Mouse (Mus musculus) G1E (cell line): ENCODE data around the gene Rest.

Experiments
- CTCF ChIP-seq: IDR thresholded peaks from 2 replicates; pipeline ENCODE4 v1.5.1; 2012; ENCODE audit warnings: low read depth, low read length, inconsistent platforms, mixed read lengths
- GATA1 ChIP-seq: IDR thresholded peaks from 2 replicates; pipeline ENCODE4 v1.6.1; 2012; ENCODE audit warnings: borderline replicate concordance, low read length, inconsistent platforms, mixed read lengths
- GATA2 ChIP-seq: IDR thresholded peaks from 2 replicates; pipeline ENCODE4 v1.6.1; 2012; ENCODE audit warnings: low read depth, low read length, inconsistent platforms, borderline replicate concordance
- POLR2AphosphoS5 ChIP-seq: IDR thresholded peaks from 2 replicates; pipeline ENCODE4 v1.6.1; 2012; ENCODE audit warnings: low read depth, low read length, inconsistent platforms; ENCODE audit not compliant: insufficient replicate concordance
- TAL1 ChIP-seq: conservative IDR thresholded peaks from 2 replicates; pipeline ENCODE4 v1.6.1; 2012; ENCODE audit warnings: low read depth, low read length, inconsistent platforms, mixed read lengths

DNA sequence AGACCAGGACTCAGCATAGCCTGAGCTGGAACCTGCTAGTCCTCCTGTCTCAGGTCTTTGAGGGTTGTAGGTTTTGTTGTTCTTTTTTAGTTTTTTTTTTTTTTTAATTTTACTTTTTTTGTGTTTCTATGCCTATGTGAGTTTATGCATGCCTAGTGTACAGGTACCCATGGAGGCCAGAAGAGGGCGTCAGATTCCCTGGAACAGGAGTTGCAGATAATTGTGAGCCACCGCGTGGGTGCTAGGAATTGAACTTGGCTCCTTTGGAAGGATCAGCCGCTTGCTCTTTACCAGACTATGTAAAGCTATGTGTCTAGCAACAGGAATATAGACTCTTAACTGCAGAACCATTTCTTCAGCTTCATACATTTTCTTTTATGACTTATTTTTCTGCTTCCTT, 48.9 kb downstream of the Rest start:
- TF ChIP-seq CTCF (no peak), POLR2AphosphoS5 (no peak), GATA1 (no peak), TAL1 (no peak), GATA2 (no peak)
